Mouse (Mus musculus) bone marrow macrophage, adult 2 months (primary cell): ENCODE measurements around the gene Bcl2.

Experiments used
- CTCF ChIP-seq: IDR thresholded peaks from 2 replicates; pipeline ENCODE4 v1.5.1; 2012; ENCODE audit warnings: low read depth, mild to moderate bottlenecking, low read length, moderate library complexity
- POLR2A ChIP-seq: IDR thresholded peaks from 2 replicates; pipeline ENCODE4 v1.6.1; 2012; ENCODE audit warnings: mild to moderate bottlenecking, low read depth, low read length, borderline replicate concordance

GRCm38 (mm10) chr1:106653441-106653860 lies 60.6 kb downstream of the Bcl2 start:
- TF ChIP-seq CTCF (no peak), POLR2A (no peak)
